Mouse (Mus musculus) c-Kit-negative CD71-positive TER-119-positive erythroid progenitor cells, embryonic 14.5 days (primary cell): ENCODE measurements around the gene Trmt112.
A peak's percentile ranks its signal among the peaks of the same experiment; 100 is the strongest.

Source experiments
- DNase-seq: peaks from one replicate; pipeline ENCODE4 v3.0.0-alpha.2; 2013; ENCODE audit warnings: low read depth, low spot score

Gene Trmt112

GRCm38 (mm10) chr19:6948186-6948585 lies 38.7 kb downstream of the Trmt112 start:
- no peak for DNase-seq

- no peak for DNase-seq
Observed at GRCm38 (mm10) chr19:6949532-6949931, 40.0 kb downstream of the Trmt112 start.

- DNase-seq, result no peak
Observed at GRCm38 (mm10) chr19:6949951-6950350, 40.5 kb downstream of the Trmt112 start.

- DNase-seq, result no peak
Observed at GRCm38 (mm10) chr19:6950613-6951153, 41.2 kb downstream of the Trmt112 start.

- peak; percentile 69 for DNase-seq
Observed at GRCm38 (mm10) chr19:6951381-6951968, 42.0 kb downstream of the Trmt112 start.

GRCm38 (mm10) chr19:6951994-6952711 lies 42.7 kb downstream of the Trmt112 start:
- no peak for DNase-seq

- no peak for DNase-seq
Observed at GRCm38 (mm10) chr19:6952712-6953037, 43.2 kb downstream of the Trmt112 start.

- no peak for DNase-seq
Observed at GRCm38 (mm10) chr19:6954046-6954445, 44.5 kb downstream of the Trmt112 start.

- no peak for DNase-seq
Observed at GRCm38 (mm10) chr19:6955424-6955823, 45.9 kb downstream of the Trmt112 start.

GRCm38 (mm10) chr19:6956461-6956860 lies 47.0 kb downstream of the Trmt112 start:
- no peak for DNase-seq
